Mouse (Mus musculus) megakaryocyte, adult 5-6 weeks (primary cell): Measurements from ENCODE around the gene Rad54l2. TPM values are rescaled to one million over a fixed set of nuclear protein-coding genes. Genes with fewer than 3 reads are reported as not detected.

ENCODE experiments used
- ATAC-seq: 2 replicates; pipeline ENCODE4 v1.8.0; 2016; ENCODE audit warnings: mild to moderate bottlenecking, inconsistent platforms; ENCODE audit not compliant: poor library complexity, severe bottlenecking
- total RNA-seq, 2 experiments: library from RNA; stranded (forward) in 1 of 2; stranded (reverse) in 1 of 2; fragments of 153-499, 151-499 nt in 1 of 2; fragments of 221-1000, 200-1000 nt in 1 of 2; gene quantifications; 2 replicates each; pipeline versions ENCODE4 v1.2.3 to v1.2.4; 2015 to 2017

Gene Rad54l2
- total RNA-seq (2015) (5.5 and 6.5 TPM in 2 replicates), total RNA-seq (2017) (6.3 and 14.4 TPM in 2 replicates)

DNA sequence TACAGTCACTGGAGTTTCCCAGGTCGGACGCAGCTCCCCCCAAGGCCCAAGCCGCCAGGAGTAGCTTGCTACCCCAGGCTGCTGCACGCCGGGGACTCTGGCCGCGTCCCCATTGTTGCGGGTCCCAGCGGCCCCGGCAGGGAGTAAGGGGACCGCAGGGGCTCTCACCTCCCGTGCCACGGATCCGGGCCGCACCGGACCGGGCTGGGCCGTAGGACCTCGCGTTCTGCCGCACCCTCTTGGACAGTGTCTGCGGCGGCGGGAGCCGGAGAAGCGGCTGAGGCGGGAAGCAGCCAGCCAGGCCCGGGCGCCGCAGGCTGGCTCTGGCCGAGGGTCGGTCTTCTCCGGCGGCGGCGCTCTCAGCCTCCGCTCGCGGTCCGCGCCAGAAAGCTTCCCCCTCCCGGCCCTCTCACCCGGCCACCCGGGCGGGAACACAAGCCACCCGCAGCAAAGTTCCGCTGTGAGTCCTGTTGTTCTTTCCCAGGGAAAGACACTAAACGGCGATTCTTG is at the start of gene Rad54l2:
Rad54l2 (minus strand) TSS at position 383 of the 510 bp plus-strand sequence.
- ATAC-seq: peak; percentile 96

DNA sequence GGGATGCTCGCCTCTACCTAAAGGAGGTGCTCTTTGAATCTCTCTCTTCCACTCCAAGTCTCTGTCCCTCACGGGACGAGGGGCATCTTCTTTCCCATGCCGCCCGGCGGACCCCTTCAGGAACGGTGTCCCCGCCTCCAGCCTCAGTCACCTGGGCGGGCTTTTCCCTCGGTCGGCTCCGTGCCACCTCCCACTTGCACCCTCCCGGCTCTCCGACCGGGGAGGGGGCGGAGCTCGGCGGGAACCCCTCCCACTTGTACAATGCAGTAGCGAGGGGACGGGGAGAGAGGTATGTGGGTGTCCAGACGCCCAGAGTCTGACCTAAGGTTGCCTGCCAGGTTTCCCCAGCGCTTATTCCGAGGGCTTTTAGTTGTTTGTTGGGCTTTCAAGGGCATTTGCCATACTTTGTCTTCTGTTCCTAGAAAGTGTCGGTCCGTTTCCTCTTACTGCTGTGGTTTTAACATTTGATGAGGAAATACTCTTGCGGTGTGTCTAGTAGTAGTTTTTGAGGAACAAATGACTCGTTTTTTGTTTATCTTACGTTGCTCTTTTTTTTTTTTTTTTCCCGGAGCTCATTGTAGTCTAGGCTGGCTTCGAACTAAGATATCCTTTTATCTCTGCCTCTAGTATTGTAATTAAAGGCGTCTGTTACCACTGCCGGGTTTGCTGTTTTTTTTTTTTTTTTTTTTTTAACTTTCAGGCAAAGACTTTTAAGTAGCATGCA is 33.5 kb upstream of the Rad54l2 start:
- peak; percentile 69 for ATAC-seq

DNA sequence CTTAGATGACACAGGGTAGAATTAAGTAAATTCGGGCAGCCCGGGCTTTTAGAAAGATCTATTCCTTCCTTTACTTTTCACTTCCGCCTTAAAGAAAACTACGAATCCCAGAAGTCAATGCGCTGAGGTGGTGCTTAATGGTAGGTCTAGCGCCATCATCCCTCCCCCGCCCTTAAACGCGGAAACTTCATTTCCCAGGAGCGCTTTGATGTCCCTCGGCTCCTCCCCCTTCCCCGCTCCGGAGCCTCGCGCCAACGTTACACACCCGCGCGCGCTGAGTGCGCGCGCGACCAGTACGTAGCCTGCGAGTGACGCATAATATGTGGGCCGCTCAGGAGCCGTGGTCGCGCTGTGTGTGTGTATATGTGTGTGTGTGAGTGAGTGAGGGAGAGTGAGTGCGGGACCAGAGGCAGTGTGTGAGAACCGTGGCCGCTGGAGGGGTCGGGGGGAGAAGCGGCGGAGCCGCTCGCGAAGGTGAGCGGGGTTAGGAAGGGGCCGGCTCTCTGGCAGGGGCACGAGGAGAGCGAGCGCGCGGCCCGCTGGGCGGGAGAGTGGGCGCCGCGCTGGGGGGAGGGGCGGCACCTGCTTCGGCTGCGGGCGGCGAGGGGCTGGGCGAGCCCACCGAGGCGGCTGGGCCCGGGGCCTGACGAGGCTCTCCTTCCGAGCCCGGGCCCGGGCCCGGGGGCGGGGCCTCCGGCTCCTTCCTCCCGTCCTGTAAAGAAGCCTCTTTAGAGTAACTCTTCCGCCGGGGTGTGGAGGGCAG is 32.8 kb upstream of the Rad54l2 start, which contains the start of gene Dcaf1:
Dcaf1 (plus strand) TSS at position 257 of the 763 bp plus-strand sequence.
- ATAC-seq: peak; percentile 89

DNA sequence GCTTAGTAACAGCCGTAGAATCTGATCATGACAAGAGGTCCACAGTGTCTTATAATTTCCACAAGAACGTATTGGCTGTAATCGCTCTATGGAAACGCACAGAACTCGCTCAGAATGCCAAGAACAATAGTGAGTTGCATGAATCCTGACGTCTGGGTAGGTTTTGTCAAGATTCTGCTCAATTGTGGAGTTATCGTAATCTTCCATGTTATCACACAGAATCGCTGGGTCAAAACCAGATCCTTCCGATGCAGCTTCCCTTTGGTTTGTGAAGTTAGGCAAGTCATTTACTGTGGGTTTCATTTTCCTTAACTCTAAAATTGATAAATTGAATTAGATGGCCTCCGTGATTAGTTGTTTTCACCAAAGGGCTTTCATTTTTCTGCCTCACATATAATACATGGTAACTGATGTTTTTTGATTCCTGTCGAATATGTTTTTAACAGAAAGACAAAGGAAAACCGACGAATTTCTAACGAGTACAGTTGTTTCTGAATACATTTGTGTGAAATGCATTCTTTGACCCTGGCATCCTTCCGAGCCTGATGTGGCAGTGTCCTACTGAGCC is 32.1 kb upstream of the Rad54l2 start:
- ATAC-seq: 0 out of 2 replicates have a peak, but pooled peaks have one; percentile 11

DNA sequence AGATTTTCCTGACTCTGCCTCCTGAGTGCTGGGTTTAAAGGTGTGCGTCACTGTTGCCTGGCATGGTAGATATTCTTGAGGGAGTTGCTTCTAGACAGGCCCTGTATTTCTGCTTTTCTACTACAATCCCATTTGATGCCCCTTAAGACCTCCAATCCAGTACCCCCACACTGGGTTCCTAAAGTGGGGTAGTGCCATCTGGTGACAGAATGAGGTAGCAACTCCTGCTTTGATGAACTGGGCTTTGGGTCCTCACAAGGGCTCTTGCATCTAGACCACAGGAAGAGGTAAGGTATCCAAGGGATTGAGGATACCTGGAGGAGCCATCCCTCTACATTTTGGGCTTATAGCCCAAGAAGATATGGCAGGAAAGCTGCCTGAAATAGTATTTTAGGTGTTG is 30.2 kb upstream of the Rad54l2 start:
- no peak for ATAC-seq

DNA sequence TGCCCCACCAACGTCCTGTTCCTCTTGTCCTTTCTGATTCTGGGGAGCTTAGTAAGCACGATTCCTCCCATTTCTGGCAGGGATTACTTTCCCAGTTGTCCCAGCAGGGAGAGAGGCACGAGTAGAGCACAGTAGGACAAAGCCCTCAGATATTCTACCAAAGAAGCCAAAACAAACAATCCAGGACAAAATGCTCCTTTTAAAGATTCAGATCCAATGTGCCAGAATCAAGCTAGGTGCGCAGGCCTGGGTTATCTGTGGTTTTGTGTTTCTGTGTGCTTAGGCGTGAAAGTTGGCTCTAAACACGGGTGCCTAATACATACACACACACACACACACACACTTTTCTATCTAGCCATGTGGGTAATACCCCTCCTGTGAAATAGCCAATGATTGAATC is 29.2 kb upstream of the Rad54l2 start:
- no peak for ATAC-seq

DNA sequence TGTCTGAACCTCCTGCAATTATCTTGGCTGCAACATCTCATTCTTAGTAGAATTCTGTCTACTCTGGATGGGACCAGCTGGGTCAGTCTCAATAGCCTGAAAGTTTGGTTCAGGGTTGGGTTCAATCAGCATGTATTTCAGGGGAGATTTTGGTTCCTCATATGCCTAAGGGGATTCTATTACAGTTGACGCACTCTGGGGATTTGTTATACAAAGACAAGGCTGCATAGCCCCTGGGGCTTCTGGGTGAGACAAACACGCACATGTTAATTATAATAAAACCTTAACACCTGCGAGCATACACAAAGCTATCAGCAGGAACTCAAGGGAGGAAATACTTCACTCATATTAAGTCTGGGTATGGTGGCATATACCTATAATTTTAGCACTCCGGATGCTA is 17.5 kb upstream of the Rad54l2 start:
- no peak for ATAC-seq

DNA sequence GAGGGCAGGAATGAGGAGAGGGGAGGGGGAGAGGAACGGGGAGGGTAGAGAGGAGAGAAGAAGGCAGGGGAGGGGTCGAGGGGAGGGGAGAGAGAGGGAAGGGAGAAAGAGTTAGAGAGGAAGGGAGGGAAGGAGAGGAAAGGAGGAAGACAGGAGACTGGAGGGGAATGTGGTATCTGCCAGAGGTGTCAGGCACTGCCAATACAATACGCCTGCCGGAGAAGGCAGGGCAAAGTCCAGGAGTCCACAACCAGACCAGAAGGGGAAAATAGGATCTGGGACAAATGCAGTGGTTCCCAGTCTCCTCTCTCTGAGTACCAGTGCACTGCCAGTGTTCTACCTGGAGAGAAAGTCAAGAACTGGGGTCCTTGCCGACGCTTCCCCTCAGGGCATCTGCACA is 1.8 kb upstream of the Rad54l2 start:
- ATAC-seq: no peak

DNA sequence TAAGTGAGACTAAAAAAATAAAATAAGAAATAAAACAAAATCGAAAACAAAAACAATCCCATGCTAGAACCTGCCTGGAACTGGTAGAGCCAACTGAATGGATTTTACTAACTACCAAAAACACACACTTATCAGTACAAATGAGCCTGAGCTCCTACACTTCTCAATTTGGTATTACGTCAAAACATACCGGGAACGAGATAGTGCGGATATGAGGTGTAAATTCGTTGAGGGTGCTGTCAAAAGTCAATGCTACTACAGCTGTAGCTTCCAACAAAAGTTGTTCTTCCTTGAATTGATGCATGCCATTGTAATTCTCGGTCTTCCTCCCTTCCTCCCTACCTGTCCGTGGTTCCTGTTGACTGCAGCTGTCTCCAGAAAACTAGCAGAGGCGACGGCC is 369 bp upstream of the Rad54l2 start:
- 0 out of 2 replicates have a peak, but pooled peaks have one; percentile 1 for ATAC-seq

DNA sequence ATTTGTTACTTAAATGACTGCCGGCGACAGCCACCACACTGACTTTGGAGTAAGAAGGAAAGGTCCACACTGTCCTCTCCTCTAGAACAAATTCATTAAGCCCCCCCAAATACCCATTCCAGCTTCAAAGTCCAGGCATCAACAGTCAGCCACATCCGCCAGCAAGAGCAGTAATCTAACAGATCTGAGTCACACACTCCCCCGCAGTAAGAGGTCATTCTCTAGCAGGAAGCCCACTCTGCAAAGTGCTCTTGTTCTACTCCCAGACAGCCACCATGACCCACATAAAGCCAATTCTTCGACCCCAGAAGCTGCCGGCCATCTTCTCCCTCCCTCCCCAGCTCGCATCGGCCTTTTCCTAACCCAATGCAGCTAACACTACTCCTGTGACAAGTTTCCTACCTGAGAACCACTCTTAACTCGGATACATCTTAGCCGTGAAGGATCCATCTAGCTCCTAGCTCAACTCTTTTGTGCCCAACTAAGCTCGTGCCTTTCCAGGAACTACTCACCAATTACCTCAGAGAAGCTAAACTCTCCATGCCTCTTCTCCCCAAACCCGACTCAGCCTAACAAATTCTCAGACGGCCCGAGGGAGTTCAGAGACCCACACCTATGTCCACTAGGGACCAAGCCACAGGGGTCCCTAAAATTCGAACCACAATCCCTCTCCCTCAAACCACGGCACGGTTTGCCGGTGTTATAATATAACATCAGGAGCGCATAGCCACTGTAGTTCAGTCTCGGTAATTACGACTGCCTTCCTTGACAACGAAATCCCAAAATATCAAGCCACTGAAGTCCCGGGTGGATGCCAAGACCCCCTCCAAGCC is 799 bp downstream of the Rad54l2 start:
- ATAC-seq: peak; percentile 33

DNA sequence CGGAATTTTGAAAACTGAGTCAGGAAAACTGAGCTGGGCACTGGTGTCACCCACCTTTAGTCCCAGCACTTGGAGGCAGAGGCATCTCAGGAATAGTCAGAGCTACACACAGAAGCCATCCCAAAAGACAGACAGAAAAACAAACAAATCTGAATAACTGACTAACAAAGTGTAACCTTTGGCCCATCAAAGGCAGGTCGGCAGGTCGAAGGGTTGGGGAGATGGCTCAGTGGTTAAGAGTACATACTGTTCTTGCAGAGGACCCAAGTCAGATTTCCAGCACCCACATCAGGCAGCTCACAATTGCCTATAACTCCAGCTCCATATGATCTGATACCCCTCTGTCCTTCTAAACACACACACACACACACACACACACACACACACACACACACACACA is 3.8 kb downstream of the Rad54l2 start:
- no peak for ATAC-seq

DNA sequence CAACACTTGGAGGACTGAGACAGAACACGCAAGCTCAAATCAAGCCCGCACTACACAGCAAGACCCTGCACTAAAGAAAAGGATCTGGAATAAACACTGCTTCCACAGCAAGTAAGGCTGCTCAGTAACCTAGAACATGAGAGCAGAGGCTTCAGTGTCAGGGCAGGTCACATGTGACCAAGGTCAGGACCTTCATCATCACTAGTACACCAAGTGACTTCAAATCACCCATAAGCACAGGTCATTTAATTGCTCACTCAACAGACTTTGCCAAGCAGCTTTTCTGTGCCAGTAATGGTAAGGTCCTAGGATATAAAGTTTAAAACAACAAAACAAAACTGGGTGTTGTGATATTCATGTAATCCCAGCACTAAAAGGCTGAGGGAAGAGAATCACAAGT is 5.4 kb downstream of the Rad54l2 start:
- ATAC-seq: no peak

DNA sequence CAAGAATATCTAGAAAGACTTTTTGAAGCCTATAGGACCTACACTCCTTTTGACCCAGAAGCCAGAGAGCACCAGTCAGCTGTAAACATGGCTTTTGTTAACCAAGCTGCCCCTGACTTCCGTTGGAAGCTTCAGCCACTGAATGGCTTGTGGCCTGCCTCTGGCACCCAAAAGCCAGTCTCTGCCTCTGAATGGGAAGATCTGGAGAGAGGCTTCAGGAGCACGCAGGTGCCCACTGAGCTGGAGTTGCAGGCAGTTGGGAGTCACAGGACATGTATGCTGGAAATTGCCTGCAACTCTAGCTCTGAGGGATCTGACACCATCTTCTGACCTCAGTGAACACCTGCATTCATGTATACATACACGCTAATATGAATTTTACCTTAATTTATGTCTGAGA is 8.9 kb downstream of the Rad54l2 start:
- no peak for ATAC-seq

DNA sequence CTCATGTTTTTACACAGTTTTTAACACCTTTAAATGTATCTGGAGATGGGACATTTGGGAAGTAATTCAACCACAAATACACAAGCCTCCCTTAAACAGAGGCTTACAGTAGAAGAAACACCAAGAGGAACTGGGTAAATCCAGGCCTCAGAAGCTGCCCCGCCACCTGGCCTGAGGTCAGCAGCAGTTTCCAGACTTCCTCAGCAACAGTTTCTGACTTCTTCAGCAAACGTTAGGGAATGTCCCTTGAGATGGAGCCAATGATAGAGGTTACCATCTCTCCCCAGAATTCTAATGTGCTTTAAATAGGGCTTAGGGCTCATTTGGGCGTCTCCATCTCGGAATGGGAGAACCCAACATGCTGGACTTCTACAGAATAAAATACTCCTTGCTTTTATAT is 10.7 kb downstream of the Rad54l2 start:
- ATAC-seq: peak; percentile 63

DNA sequence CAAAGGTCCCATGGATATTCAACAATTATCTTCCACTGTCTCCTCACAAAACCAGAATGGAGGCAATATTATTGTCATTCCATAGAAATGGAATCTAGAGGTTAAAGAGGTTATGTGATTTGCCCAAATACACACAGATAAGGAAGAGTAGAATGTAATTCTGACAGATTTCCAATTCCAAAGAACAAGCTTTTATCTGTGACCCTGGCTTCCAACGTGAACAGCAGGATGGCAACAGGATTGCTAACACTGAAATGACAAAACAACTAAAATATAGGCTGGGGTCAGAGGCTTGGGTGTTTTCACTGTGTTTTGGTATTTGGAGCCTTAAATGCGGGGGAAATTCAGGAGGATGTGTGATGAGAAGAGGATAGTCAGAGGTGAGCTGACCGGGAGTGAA is 11.6 kb downstream of the Rad54l2 start:
- no peak for ATAC-seq

DNA sequence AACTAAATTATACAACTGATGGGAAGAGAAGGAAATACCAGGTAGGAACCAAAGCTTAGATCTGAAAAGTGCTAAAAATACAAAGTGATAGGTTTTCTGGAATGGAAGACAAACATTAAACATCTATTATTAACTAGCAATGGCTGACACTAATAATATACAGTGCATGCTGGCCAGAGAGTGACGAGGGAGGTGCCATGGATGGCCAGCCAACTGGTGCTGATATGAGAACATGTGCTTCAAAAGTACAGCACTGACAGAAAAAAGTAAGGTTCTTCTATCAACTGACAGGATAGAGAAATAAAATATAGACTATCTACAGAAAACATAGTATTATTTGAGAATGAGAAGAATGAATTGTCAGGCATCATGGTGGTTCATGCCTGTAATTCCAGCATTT is 12.9 kb downstream of the Rad54l2 start:
- ATAC-seq: no peak

DNA sequence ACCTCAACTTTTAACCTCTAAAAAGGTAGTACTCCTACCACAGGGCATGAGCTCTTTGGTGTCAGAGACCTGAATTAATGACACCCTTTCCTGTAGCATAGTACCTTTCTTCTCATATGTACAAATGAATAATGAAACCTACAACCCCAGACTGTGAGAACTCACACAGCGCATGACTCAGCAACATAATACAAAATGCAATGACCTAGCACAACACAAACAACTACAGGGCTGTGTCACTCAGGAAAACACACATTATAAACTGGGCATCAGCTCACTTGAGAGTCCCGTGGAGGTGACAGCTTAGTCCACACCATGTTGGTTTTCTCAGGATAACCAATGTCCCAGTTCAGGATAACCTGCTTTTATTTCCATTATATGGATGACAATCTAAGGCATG is 17.2 kb downstream of the Rad54l2 start:
- ATAC-seq: no peak

DNA sequence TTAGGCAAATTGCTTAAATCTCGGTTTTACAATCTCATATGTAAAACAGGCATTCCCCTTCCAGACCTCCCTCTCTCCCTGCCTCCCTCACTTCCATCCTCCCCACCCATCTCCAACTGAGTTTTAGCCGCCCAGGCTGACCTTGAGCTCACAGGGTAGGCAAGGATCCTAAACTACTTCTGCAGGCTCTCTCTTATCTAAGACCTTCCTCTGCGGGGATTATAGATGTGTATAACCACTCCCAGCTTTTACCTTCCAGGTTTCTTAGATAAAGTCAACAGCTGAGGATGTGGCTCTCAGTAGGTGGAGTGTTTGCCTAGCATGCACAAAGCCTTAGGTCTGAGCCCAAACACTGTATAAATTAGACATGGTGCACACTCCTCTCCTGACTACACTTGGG is 18.8 kb downstream of the Rad54l2 start:
- ATAC-seq: no peak

DNA sequence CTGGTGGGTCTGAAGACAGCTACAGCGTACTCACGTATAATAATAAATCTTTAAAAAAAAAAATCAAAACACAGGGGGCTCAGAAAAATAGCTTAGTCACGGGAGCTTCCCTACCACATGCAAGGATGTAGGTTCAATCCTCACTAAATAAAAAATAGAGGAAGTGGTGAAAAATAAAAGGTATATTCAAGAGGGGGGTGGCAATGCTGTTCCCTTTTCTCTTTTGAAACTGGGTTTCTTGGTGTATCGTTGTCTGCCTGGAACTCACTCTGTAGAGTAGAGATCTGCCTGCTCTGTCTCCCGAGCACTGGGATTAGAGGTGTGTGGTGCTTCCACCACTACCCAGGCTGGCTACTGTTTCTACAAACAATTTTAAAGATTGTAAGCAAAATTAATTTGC is 19.2 kb downstream of the Rad54l2 start:
- ATAC-seq: peak; percentile 71

DNA sequence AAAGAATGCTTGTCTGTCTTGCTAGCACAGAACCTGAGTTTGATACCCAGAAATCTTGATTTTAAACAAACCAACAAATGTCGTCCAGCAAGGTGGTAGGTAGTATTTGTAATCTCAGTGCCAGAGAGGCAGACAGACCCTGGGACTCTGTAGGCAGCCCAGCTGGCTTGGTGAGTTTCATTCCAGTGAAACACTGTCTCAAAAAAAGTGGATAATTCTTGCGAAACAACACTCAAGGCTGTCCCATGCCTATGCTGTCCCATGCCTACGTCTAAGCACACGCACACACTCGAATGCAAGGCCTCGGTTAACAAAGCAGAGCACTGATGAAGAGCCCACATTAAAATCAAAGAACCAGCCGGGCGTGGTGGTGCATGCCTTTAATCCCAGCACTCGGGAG is 32.6 kb downstream of the Rad54l2 start:
- no peak for ATAC-seq

DNA sequence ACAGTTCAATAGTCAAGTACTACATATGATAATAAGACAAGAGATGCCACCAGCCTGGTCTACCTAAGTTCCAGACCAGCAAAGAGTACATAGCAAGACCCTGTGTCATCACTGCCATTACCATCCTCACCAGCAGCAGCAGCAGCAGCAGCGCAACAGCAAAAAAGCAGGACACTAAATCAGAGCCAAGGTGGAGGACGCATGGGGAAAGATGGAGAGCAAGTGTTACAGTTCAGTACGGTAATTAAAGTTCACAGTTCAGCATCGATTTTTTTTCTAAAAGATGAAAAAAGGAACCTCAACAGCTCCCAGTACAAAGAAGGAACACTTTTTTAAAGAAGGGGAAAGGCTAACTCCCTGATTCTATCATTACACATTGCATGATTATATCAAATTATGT is 33.2 kb downstream of the Rad54l2 start:
- no peak for ATAC-seq
